Mouse (Mus musculus) midbrain, embryonic 12.5 days (tissue): ENCODE data around the gene Abca3. TPM values are rescaled to one million over a fixed set of nuclear protein-coding genes. Genes with fewer than 3 reads are reported as not detected.
A peak's percentile ranks its signal among the peaks of the same experiment; 100 is the strongest.

Experiments
- ATAC-seq: fragments of 200-750 bp; cut with Nextera tagmentation; 2 replicates; pipeline ENCODE4 v1.8.0; 2017; ENCODE audit warnings: low read depth, moderate TSS enrichment, moderate library complexity; ENCODE audit not compliant: low FRiP score
- H3K27ac ChIP-seq: fragments of 300-500 bp; sonication (generic); replicated peaks from 2 replicates; pipeline ENCODE4 v1.5.1; 2016; ENCODE audit warnings: mild to moderate bottlenecking
- H3K27me3 ChIP-seq: fragments of 300-500 bp; sonication (generic); 2 replicates; pipeline ENCODE4 v1.6.1; 2016; ENCODE audit warnings: mild to moderate bottlenecking
- H3K36me3 ChIP-seq: fragments of 300-500 bp; sonication (generic); 2 replicates; pipeline ENCODE4 v1.6.1; 2016
- H3K4me1 ChIP-seq: fragments of 300-500 bp; sonication (generic); 2 replicates; pipeline ENCODE4 v1.6.1; 2016
- H3K4me2 ChIP-seq: fragments of 300-500 bp; sonication (generic); replicated peaks from 2 replicates; pipeline ENCODE4 v1.6.1; 2016; ENCODE audit warnings: mild to moderate bottlenecking, moderate library complexity
- H3K4me3 ChIP-seq: fragments of 300-500 bp; sonication (generic); 2 replicates; pipeline ENCODE4 v1.5.1; 2016; ENCODE audit warnings: mild to moderate bottlenecking
- H3K9ac ChIP-seq: fragments of 300-500 bp; sonication (generic); replicated peaks from 2 replicates; pipeline ENCODE4 v1.6.1; 2016; ENCODE audit warnings: mild to moderate bottlenecking, moderate library complexity
- H3K9me3 ChIP-seq: fragments of 300-500 bp; sonication (generic); 2 replicates; pipeline ENCODE4 v1.6.1; 2016; ENCODE audit warnings: mild to moderate bottlenecking
- WGBS: fragments of 180-500 bp; shearing (Covaris S2); methylation state at CpG from one replicate; pipeline ENCODE4 v1.1.7; 2016; 5-methylcytosine and 5-hydroxymethylcytosine counted together
- polyA plus RNA-seq: library from polyadenylated mRNA; unstranded; fragments of >200 nt; fragmentation: Nextera tagmentation; extraction: Ambion mirVana; gene quantifications from 2 replicates; pipeline ENCODE4 v1.2.1, GENCODE M21; 2016

Gene Abca3
- polyA plus RNA-seq, 1 experiment from 2014 or later, result 19.2 TPM

DNA sequence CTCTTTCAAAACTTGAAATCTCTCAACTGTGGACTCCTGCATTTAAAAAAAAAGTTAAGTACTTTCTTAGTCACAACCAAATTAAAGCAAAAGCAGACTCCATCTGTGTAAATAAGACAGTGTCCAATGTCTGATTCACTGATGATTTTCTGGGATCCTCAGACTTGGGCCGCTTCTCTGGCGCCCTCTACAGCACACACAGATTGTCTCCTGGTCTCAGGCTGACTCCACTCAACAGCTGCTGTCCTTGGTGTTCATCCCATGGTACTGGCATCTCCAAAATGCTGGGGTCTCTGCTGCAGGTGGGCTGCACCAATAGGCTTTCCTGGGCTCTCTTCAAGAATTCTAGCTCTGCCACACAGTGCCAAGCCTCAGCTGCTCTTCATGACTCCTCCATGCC, 38.1 kb downstream of the Abca3 start:
- H3K27ac ChIP-seq, result no peak overlapping the region
- H3K27me3 ChIP-seq, result no peaks in the 10 kb centered on the region
- ATAC-seq, result no peak
- no peaks in the 10 kb centered on the region for H3K4me1 ChIP-seq
- WGBS, result 0% methylated on average over 2 of the region's 2 CpGs
- no peak overlapping the region for H3K4me2 ChIP-seq
- no peaks in the 10 kb centered on the region for H3K9me3 ChIP-seq
- peaks cover 39% of the 10 kb centered on the region for H3K36me3 ChIP-seq
- H3K4me3 ChIP-seq, result no peak overlapping the region
- no peak overlapping the region for H3K9ac ChIP-seq

DNA sequence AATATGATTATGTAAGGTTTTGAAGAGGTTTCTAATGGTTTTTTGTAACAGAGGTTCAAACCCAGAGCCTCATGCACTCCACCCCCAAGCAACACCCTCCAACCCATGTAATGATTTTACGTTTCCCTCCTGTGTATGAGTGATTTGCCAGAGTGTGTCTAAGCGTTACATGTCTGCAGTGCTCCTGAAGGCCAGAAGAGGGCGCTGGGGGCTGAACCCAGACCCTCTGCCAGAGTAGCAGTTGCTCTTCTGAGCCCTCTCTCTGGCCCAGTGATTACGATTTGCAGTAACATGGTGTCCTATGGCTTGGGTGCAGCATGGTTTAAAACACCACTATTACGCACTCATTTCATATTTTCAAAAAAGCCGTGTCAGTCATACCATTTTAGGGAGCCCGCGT, 39.4 kb downstream of the Abca3 start:
- Histone ChIP-seq H3K4me3 (no peak overlapping the region), H3K27ac (no peak overlapping the region), H3K4me1 (no peaks in the 10 kb centered on the region), H3K36me3 (peaks cover 35% of the 10 kb centered on the region), H3K27me3 (no peaks in the 10 kb centered on the region), H3K9ac (no peak overlapping the region), H3K9me3 (no peaks in the 10 kb centered on the region), H3K4me2 (no peak overlapping the region)
- 68% methylated on average over 8 of the region's 8 CpGs for WGBS
- no peak for ATAC-seq

- no peak overlapping the region for H3K4me2 ChIP-seq
- H3K36me3 ChIP-seq, result peaks cover 26% of the 10 kb centered on the region; the same call in 1 of the 2 replicates
- no peak overlapping the region for H3K27ac ChIP-seq
- H3K4me3 ChIP-seq, result no peak overlapping the region
- ATAC-seq, result no peak
- H3K27me3 ChIP-seq, result no peaks in the 10 kb centered on the region
- WGBS, result 34% methylated on average over 4 of the region's 4 CpGs
- no peak overlapping the region for H3K9ac ChIP-seq
- H3K9me3 ChIP-seq, result no peaks in the 10 kb centered on the region
- no peaks in the 10 kb centered on the region for H3K4me1 ChIP-seq
Measured at GRCm38 (mm10) chr17:24393527-24393926, 41.8 kb downstream of the Abca3 start.

DNA sequence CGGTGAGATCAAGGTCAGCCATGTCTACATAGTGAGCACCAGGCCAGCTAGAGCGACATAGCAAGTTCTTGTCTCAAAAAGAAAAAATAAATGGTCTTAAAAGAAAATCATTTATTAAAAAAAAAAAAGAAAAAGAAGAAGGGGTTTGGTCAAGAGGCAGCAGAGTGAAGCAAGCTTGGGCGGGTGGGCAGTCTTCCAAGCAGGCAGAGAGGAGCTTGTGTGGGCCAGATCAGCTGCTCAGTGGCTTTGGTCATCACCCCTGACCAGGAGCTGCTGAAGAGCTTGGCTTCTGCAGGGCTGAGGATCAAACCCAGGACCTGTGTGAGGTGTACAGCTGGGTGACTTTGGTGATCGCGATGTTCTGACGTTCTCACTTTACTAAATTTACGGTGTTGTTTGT, 42.7 kb downstream of the Abca3 start:
- Histone ChIP-seq H3K4me3 (no peak overlapping the region), H3K27ac (no peak overlapping the region), H3K9me3 (no peaks in the 10 kb centered on the region), H3K4me1 (no peaks in the 10 kb centered on the region), H3K36me3 (peaks cover 26% of the 10 kb centered on the region; the same call in 1 of the 2 replicates), H3K9ac (no peak overlapping the region), H3K27me3 (no peaks in the 10 kb centered on the region), H3K4me2 (no peak overlapping the region)
- no peak for ATAC-seq
- WGBS, result 90% methylated on average over 7 of the region's 7 CpGs

GRCm38 (mm10) chr17:24402371-24402770, 50.6 kb downstream of the Abca3 start:
- Histone ChIP-seq H3K27ac (no peak overlapping the region), H3K4me2 (no peak overlapping the region), H3K4me1 (no peaks in the 10 kb centered on the region), H3K4me3 (no peak overlapping the region), H3K27me3 (no peaks in the 10 kb centered on the region), H3K9ac (no peak overlapping the region), H3K36me3 (peaks cover 84% of the 10 kb centered on the region), H3K9me3 (no peaks in the 10 kb centered on the region)
- ATAC-seq, result no peak
- WGBS, result 84% methylated on average over 3 of the region's 3 CpGs

- H3K4me2 ChIP-seq, result no peak overlapping the region
- 85% methylated on average over 12 of the region's 12 CpGs for WGBS
- H3K9ac ChIP-seq, result no peak overlapping the region
- no peak overlapping the region for H3K27ac ChIP-seq
- H3K9me3 ChIP-seq, result no peaks in the 10 kb centered on the region
- H3K4me1 ChIP-seq, result no peaks in the 10 kb centered on the region; the same call in 1 of the 2 replicates
- no peaks in the 10 kb centered on the region for H3K27me3 ChIP-seq
- no peak for ATAC-seq
- H3K4me3 ChIP-seq, result no peak overlapping the region
- H3K36me3 ChIP-seq, result peaks cover 89% of the 10 kb centered on the region
Measured at GRCm38 (mm10) chr17:24407116-24407803, 55.5 kb downstream of the Abca3 start.

DNA sequence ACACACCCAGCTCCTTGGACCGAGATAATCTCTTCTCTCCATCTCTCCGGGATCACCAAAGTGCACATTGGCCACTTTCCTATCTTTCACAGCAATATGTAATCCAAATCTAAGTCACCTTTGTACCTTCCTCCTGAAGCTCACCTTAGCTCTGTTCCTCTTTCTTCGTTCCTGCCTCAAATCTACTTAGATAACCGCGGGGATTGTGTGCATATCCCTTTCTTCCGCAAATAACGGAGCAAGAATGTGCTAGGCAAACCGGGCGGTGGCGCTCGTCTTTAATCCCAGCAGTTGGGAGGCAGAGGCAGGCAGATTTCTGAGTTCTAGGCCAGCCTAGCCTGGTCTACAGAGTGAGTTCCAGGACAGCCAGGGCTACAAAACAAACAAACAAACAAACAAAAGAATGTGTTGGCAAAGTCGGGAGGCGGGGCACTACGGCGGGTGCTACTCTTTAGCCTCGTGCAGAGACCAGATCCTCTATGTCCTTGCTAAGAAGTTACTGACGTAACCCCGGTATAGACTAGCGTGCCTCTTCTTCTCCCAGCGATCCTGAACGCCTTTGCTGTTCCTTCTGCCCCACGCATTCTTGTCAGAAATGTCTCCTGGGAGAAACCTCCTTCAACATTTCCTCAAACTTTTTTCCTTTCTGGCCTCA, 61.9 kb downstream of the Abca3 start:
- Histone ChIP-seq H3K4me1 (peaks cover 35% of the 10 kb centered on the region), H3K4me2 (peak overlapping the region; percentile 98), H3K4me3 (peak overlapping the region; percentile 88), H3K9me3 (no peaks in the 10 kb centered on the region), H3K9ac (peak overlapping the region; percentile 68), H3K27me3 (no peaks in the 10 kb centered on the region), H3K36me3 (peaks cover 50% of the 10 kb centered on the region), H3K27ac (peak overlapping the region; percentile 93)
- ATAC-seq, result peak; percentile 36
- WGBS, result 36% methylated on average over 22 of the region's 22 CpGs

DNA sequence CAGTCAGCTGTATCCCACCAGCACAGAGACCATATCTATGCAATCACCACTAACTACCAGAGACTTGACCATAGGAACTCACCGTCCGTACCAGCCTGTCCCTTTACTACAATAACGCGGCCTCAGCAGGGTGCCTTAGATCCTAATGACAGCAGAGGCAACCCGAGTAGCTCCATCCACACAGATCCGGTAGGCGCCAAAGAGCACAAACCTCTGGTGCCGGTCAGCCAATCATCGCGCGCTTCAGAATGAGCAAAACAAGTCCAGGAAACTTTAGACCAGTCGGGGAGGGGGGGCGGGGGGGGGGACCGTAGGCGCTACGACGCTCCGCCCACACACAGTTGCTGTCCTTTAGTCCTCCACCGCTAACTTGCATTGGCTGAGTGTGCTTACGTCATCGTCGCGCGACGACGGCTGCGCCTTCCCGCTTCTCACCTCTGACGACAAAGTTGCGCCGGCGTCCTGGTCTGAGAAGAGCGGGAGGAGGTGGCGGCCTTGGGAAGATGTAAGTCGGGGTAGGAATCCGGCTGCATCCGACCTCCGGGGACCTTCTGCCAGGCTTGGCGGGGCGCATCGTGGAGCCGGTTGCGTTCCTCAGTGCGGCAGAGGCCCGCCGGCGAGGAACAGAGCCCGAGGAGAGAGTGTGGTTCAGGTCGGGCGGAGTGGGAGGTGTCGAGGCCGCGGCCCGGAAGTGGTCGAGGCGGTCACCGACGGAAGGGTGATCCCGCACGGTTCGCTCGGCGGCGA, 62.7 kb downstream of the Abca3 start, which contains the start of gene Rnps1:
TSS of gene Rnps1 (plus strand) at position 336 of the 747 bp plus-strand sequence.
- Histone ChIP-seq H3K4me2 (peak within 1 kb of the TSS; percentile 98), H3K27ac (peak within 1 kb of the TSS; percentile 93), H3K9me3 (no peaks in the 10 kb centered on the region), H3K4me3 (peak within 1 kb of the TSS; percentile 88), H3K27me3 (no peaks in the 10 kb centered on the region), H3K36me3 (peaks cover 50% of the 10 kb centered on the region), H3K4me1 (peaks cover 35% of the 10 kb centered on the region), H3K9ac (peak within 1 kb of the TSS; percentile 94)
- peak; percentile 96 for ATAC-seq
- under 1% methylated on average over 64 of the region's 64 CpGs for WGBS

DNA sequence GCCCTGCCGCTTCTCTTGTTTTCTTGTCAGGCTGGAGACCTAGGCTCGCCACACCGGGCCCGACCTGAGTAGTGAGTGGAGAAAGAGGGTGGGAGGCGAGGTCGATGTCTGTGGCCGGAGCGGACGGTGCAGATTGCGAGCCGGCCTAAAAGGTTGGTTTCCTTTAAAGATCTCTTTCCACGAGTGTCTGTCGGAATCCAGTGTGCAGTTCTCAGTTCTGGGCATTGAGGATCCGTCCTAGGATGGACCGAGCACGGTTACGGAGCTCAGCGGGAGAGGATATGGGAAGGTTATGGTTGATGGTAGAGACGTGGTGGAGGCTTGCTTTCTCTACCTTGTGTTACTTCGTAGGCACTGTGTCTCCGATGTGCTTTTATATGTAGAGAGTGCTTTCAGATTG, 63.3 kb downstream of the Abca3 start:
- Histone ChIP-seq H3K27ac (peak overlapping the region; percentile 93), H3K36me3 (peaks cover 50% of the 10 kb centered on the region), H3K27me3 (no peaks in the 10 kb centered on the region), H3K9ac (peak overlapping the region; percentile 94), H3K4me2 (peak overlapping the region; percentile 98), H3K4me1 (peaks cover 35% of the 10 kb centered on the region), H3K9me3 (no peaks in the 10 kb centered on the region), H3K4me3 (peak overlapping the region; percentile 88)
- under 1% methylated on average over 21 of the region's 21 CpGs for WGBS
- no peak; the same call in 1 of the 2 replicates for ATAC-seq

DNA sequence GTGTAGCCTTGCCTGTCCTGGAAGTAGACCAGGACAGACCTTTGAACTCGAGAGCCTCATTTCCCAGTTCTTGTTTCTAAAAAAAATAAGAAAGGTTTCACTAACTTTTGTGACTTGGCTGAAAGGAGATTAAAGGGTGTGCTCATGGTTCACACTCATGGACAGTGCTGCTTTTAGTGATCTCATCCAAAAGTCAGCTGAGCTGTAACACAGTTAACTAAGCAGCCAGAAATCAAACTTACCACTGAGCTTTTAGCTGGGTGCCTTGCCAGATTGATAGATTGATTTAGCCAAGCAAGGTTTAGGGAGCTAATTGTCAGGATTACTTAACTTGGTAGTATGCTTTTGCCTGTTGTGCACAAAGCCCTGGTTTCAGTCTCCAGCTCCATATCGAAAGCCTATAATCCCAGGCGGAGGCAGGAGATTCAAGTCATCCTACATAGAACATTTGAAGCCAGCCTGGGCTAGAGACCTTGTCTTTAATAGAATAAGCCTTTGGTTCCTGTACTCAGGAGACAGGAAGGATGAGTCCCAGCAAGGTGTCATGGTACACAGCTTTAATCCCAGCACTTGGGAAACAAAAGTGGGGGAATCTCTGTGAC, 64.4 kb downstream of the Abca3 start:
- Histone ChIP-seq H3K9me3 (no peaks in the 10 kb centered on the region), H3K27me3 (no peaks in the 10 kb centered on the region), H3K27ac (no peak overlapping the region), H3K4me1 (peaks cover 35% of the 10 kb centered on the region), H3K9ac (no peak overlapping the region; the same call in 1 of the 2 replicates), H3K4me2 (peak overlapping the region; percentile 98), H3K36me3 (peaks cover 50% of the 10 kb centered on the region), H3K4me3 (peak overlapping the region; percentile 88)
- 90% methylated on average over 3 of the region's 3 CpGs for WGBS
- no peak for ATAC-seq

DNA sequence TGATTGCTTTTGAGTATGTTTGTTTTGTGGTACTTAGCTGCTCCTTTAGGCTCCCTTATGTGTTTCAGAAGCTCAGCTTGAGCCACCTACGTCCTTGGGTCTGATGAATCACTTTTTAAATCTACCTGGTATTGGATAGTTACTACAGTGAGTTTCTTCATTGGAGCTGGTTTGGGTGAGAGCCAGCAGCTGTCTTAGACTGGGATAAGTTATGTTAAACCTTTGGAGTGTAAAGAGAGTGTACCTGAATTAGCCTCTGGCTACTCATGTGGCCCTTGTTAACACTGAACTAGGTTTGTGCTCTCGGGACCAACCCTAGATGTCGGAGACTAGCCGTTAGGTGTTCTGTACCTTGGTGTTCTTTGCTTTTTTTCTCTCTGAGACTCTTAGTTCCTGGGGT, 71.4 kb downstream of the Abca3 start:
- Histone ChIP-seq H3K27ac (no peak overlapping the region), H3K4me1 (peaks cover 10% of the 10 kb centered on the region), H3K36me3 (peaks cover 70% of the 10 kb centered on the region), H3K27me3 (no peaks in the 10 kb centered on the region), H3K9me3 (no peaks in the 10 kb centered on the region), H3K9ac (no peak overlapping the region), H3K4me2 (no peak overlapping the region), H3K4me3 (no peak overlapping the region)
- ATAC-seq, result no peak
- WGBS, result 91% methylated on average over 4 of the region's 4 CpGs
